Mouse (Mus musculus): ENCODE data around the gene Actl10. TPM values are rescaled to one million over a fixed set of nuclear protein-coding genes. Genes with fewer than 3 reads are reported as not detected.

The Actl10 gene
- total RNA-seq (2021): not detected
- long read RNA-seq, experiment 1: 0 reads
- long read RNA-seq, experiment 2: 0 reads

DNA sequence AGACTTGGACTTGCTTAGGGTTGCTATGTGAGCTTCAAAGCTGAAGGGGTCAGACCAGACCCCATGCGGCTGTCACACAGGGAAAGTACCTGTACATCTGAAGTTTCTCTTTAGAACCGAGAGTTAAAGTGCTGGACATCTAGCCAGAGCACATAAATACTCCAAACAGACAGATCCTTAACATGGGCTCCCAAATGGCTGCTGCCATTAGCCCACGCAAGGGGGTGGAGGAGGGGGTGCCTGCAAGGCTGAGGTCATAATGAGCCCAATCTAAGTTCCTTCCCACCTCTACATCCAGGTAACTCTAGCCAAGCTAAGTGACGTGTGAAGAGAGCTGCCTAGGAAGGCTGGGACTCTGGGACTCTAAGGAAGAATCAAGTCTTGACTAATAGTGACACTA, at the start of gene Actl10:
Gene Actl10, plus strand, starts transcription at position 301 of the 400 bp plus-strand sequence.
- no peak for DNase-seq

DNA sequence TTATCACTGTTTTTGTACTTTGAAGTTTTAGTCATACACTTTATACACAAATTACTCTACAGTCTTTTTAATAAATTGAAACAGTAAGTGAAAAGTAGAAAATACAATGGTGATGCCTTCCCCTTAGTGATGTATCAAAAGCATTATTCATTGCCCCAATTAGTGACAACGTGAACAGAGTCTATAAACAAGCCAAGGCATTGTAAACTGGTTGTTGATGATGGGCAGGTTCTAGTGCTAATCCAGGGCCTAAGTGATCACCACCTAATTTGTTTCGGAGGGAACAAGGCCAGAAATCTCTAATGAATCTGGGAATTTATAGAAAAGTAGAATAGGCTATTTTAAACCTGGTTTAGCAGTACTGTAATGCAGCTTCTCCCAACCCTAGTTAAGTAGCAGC, 44.5 kb upstream of the Actl10 start:
- DNase-seq: no peak

DNA sequence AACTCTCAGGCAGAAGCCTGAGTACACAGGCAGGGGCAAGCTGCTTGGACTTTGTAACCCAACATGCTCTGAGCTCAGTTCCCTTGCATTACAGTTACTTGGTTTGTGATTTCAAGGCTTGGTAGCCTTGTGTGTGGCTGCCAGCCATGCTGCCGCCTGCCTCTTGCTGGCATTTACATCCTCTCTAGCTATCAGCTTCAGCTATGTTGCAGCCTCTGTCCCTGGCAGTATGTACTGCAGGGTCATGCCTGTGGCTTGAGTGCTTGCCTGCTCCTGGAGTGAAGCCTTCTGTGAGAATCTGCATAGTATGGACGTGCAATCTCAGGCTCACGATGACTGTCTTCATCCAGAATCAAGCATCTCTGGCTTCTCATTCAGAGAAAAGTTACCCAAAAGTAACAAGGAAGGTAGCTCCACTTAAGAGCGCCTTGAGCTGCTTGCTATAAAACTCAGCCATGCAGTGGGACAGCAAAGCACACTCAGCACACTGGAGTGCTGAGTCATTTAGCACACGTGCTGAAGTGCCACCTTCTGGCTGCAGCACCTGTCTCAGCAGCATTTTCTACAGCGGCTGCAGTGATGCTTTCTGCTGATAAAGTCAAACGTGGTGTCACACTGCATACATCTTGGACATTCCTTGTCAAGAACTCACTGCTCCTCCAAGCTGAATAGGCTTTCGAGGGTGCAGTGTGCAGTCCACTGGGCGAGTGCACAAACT, 43.9 kb upstream of the Actl10 start:
- DNase-seq: peak; percentile 11 to 19

DNA sequence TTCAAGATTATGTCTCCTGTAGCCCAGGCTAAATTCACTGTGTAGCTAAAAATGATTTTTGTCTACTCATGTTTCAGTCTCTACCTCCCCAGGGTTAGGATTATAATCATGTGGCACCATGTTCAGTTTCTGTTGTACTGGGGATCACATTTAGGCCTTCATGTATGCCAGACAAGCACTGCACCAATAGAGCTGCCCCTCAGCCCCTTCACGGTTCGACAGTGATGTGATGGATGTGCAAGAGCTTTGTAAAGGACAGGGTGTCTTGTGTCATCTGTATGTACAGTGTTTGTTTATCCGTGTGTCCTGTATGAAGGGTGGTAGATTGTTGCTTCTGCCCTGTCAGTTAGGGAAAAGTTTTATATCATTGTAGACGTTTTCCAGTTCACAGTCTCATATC, 43.1 kb upstream of the Actl10 start:
- DNase-seq: no peak

DNA sequence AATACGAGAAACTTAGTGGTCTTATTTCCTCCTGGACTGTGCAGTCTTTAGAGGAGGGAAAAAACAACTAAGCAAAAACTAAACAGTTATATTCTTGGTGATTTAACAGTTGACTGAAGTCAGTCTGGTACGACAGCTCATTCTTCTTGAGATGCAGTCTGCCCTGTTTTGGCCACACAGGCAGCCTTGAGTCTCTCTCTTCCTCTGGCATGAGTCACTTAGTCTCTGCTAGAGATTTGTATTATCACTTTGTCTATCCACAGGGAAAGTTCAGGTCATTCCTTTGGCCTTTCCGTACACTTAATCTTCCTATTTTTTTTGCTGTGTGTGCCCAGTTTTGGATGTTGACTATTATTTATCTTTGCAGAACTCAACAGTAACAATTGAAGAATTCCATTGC, 41.4 kb upstream of the Actl10 start:
- DNase-seq: no peak

DNA sequence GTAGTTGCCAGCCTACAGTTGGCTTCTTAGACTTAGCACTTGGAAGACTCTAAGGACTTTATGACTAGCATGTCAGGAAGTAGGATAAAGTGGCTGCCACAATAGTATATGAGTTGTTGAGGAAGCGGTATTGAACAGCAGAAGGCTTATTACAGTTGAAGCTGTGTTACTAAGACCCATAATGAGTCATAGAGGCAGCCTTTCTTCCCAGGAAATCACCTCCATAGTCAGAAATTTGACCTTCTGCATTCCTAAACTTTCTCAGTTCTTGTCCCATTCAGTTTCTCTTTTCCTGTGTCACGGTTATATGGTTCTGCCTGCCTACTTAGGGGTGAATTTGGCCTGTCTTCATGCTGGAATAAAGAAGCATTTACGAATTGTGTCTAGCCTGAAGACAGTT, 34.6 kb upstream of the Actl10 start:
- no peak for DNase-seq

DNA sequence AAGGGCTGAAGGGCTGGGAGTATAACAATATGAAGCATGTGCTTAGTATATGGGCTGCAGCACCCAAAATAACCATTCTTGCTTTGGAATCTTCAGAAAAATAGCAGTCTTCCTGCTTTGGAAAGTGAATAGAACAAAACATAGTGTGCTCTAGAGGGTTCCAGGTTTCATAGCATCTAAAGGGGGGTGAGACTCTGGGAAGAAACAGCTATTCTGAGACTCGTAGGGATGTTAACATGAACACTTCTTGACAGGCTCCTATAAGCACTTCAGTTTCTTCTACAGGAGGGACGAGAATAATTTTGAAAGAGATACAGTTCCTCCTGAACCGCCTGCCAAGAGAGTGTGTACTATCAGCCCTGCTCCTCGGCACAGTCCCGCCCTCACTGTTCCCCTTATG, 34.2 kb upstream of the Actl10 start:
- DNase-seq: no peak

DNA sequence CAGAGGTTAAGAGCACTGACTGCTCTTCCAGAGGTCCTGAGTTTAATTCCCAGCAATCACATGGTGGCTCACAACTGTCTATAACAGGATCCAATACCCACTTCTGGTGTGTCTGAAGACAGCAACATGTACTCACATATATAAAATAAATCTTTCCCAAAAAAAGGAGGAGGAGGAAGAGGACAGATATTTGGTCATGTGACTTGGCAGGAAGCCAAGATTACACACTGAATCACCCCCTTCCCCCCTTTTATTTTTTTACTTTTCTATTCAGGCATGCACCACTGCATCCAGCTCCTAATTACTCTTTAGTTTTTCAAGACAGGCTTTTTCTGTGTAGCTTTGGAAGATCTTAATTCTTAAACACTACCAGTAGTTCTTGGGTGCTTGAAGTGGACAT, 30.1 kb upstream of the Actl10 start:
- no peak for DNase-seq

DNA sequence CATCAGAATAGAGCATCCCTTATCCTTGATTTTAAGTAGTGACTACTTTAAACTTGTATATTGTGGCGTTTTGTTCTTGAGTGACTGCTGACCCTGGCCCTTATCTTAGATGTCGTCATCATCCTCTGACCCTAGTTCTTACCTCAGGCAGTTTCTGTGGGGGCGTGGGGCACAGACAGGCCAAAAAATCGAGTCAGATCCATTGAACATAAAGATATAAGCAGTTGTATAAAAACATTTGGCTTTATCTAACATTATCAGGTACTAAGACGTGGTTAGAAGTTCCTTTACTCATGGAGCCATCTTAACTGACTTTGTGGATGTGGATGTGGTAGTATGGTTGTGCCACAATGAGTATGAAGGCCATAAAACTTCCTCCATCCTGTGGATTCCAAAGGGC, 29.2 kb upstream of the Actl10 start:
- no peak for DNase-seq

DNA sequence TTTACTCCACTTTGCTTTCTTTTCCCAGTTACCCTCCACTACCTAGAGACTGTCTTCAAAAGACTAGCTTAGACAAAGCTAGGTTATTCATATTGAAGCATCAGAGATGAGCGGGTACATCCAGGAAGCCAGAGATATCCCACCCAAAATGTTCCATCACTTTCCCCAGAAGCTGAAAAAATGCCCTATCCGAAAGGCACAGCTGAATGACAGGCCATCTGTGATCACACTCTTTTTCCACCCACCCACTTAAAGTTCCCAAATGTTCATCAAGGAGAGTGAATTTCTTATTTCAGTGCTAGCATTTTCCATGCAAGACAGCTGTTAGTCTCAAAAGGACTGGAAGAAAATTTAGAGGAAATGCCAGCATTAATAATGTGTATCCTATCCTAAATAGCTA, 26.3 kb upstream of the Actl10 start:
- no peak for DNase-seq

DNA sequence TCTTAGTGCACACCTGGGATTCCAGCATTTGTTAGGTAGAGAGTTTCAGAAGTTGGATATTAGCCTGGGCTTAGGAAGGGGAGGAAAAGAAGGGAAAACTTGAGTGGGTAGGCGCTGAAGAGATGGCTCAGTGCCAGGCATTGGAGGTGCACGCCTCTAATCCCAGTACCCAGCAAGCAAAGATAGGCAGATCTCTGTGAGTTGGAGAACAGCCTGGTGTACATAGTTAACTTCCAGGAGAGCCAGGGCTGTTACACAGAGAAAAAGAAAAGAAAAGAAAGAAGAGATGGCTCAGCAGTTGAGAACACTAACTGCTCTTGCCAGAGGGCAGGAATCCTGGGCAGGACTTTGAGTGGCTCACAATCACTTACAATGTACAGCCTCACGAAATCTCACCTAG, 25.0 kb upstream of the Actl10 start:
- no peak for DNase-seq

DNA sequence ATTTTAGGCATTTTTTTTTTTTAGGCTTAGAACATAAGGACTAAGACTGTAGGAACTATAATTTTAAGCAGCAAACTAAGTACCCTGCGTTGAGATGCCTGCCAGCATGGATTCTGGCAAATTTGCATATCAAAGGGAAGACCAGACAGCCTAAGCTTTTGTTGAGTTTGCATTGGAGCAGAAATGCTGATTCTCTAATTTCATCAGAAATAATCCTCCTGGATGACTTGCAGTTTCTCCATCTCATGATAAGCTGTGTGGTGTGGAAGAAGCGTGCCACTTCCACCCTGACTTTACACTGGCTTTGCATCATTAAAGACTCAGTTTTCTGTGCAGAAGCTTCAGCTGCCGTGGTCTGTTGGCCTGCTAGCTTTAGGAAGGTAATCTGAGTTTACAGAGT, 18.7 kb upstream of the Actl10 start:
- DNase-seq: no peak

DNA sequence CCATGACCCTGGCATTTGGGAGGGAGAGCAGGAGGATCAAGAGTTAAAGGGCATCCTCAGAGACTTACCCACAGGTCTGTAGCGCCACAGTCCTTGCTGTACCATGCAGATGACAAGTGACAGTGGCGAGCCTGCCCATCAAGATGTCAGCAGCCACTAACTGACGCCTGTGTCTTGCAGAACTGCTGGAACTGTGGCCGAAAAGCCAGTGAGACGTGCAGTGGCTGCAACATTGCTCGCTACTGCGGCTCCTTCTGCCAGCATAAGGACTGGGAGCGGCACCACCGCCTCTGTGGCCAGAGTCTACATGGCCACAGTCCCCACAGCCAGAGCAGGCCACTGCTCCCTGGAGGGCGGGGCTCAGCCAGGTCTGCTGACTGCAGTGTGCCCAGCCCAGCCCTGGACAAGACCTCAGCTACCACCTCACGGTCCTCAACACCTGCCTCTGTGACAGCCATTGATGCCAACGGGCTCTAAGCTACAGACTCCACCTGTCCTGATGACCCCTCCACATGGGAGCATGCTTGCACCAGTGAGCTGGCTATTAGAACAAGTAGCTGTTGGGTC, 16.8 kb upstream of the Actl10 start:
- no peak for DNase-seq

DNA sequence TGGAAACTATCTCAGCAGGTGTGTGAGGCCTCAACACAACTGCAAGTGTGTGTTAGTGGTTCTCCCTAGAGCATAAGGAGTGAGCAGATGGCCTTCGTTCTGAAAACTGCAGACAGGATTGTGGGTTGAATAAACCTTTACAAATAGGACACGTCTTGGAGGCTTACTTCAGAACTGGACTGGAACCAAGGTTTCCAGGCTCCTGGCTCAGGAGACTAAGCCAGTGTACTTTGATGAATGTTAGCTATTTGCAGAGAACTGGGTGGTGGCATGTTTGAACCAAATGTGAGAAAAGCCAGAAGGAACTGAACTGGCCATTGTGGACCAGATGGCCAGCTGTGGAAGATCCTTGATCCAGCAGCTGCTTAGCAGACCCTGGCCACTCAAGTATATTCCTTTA, 13.3 kb upstream of the Actl10 start:
- peak; percentile 40 to 67 for DNase-seq

DNA sequence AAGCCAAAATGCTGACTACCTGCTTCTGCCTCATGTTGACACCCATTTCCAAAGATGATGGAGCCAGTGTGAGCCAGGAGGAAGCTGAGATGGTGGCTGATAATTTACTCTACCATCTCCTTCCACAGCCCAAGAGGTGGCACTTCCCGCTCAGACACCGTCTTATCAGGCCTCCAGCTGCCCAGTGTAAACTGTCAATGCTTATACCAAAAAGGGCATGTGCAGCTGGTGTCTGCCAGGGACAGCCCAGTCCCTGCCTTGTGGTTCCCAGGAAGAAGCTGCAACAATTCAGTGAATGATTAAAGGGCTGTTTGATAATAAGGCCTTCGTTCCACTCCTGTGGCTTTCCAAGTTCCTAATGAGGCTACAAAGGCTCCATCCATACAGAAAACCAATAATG, 12.9 kb upstream of the Actl10 start:
- no peak for DNase-seq

DNA sequence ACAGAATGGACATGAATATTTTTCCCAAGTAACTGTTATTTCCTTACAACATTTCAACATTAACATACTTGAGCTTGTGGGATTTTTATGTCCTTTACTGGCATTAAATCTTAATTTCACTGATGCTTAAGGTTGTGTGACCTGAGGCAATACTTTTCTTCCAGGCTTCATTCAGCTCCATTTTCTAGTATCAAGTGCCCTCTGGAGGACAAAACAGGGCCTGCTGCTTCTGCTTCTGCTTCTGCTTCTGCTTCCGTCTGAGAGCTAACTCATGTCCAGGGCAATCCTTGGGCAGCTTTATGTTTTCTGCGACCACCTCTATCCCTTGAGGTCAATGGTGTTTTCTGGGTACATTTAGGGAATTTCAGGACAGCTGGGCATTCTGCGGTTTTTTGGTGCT, 11.9 kb upstream of the Actl10 start:
- peak in 1 of 2 experiments; percentile 68 for DNase-seq

DNA sequence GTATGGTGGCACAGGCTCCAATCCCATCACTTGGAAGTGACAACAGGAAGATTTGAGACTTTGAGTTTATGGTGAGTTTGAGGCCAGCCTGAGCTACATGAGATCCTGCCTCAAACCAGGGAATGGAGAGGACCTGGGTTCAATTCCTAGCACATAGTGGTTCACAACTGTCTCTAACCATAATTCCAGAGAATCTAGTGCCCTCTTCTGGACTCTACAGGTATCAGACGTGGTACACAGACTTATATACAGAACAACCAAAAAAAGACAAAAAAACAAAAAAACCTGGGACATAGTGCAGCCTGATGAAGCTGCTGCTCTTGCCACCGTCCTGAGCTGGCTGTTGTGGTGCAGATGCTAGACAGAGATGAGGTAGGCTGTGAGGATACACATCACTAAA, 9.9 kb upstream of the Actl10 start:
- no peak for DNase-seq

DNA sequence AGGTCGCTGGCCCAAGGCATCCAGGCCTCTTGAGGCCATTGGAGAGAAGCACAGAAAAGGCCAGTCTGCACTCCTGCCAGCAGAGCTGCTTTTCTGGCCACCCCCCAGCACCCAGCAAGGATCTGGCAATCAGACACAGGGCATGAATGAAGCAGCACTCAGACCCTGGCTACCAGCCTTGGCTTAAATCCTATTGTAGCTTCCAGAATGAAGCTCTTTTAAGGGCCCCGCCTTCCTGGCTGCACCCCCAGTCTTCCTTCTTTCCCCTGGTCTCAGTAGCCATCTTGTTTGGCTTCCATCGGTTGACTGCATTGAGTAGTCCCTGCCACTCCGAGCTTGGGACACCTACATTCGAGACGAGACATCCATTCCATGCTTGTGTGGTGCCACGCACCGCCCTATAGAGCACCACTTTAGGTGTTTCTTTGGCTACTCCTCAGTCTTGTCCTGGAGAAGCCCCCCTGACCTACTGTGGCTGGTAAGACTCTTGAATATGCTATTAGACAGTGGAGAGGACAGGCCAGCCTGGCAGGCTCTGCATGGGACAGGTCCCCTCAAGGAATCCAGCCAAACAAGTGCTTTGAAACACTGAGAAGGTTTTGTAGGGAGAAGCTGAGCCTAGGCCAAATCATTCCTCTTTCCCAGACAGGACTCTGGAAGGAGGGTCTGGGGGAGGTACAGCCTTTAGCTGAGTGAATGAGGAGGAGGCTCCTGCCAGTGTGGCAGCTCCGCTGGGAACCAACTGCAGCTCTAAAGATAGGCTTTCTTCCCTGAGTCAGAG, 7.8 kb upstream of the Actl10 start:
- DNase-seq: peak; percentile 80 to 87

DNA sequence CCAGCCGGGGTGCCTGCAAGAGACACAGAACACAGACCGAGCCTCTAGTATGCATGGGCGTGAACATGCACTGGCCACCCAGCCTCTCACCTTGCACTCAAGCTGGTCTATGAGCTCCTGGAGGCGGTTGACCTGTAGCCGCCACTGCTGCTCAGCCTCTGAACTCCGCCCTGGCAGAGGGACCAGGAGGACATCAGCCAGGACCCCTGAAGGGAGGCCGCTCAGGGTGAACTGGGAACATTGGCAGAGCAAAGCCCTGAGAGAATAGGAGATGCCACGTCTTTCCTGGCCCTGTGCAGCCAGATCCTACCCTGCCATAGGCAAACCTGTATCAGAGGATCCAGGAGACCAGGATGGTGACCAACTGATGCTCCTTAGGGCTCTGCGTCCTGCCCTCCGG, 4.9 kb upstream of the Actl10 start, which contains the start of gene 1700003F12Rik:
Gene 1700003F12Rik, plus strand, starts transcription at position 375 of the 400 bp plus-strand sequence.
- DNase-seq: no peak

DNA sequence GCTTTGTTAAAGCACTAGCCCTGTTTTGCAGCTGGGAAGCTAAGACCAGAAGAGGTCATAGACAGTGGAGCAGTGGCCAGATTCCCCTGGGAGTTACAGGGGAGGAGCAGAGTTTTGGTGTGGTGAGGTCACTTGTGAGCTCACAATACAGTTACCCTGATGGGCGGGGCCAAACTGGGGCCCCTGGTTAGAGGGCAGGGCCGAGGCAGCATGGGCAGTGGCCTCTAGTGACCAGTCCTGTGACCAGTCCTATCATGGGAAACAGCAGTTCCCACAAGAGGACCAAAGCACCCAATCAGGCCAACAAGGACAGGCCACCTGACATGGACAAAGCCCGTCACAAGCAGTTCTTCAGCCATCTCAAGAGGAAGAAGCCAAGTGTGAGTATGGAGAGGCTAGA, 2.9 kb upstream of the Actl10 start:
- peak; percentile 26 to 54 for DNase-seq

DNA sequence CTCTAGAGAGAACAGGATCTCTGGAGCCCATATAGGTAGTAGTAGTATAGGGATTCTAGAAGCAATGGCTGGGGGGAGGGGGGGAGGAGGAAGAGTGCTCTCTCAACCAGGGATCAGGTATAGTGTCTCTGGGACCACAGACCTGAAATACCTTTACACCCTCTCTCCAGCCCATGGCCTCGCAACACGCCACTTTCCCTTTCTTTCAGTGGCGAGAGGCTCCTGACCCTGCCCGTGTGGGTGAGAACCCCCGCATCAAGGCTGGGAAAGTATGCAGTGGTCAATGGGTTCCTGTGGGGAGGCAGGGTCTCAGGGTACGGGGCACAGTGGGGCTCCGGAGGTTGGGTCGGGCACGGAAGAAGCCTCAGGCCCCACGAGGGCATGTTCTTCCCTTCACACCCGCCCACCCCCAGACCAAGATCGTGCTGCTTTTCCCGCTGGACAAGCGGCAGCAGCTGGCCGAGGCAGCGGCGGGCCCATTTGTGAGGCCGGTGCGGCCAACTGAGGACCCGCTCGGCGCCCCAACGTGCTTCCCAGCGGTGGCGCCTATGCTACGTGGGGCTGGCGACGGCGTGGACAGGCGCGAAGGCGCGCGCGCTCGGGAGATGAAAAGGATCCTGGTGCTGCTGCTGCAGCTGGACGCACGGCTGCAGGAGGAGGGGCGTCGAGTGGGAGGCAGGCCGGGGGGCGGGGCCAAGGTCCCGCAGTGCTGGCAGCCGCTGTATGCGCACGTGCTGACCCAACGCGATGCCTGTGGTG, 2.3 kb upstream of the Actl10 start:
- DNase-seq: peak; percentile 59

DNA sequence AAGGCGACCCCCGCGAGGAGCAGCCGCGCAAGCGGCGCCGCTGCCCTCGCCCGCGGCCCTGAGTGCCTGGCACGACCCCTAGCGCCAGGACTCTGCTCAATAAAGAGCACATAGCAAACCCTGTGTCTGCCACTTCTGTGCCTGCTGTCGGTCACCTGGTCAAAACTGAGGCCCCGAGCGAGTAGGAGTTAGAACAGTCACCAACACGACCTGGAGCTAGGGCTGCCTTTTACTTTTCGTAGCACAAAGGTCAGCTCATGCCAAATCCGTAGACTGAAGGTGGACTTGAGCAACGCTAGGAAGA, 1.7 kb upstream of the Actl10 start:
- DNase-seq: no peak

DNA sequence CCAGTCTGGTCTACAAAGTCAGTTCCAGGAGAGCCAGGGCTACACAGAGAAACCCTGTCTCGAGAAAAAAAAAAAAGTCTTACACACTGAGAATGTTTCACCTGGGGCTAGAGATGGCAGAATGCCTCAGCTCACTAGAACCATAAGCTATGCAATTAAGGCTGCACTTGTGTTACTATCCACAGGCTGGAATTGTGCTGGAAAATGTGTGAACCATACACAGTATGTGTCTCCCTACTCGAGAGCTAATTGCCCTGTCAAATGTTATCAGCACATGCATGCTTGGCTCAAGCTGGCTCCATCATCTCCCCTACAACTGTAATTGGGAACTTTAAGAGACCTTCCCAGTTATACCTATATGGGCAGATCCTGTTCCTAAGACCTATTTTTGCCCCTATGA, 639 bp upstream of the Actl10 start:
- DNase-seq: no peak

Measured in heart, adult 18-20 months (tissue).